Mouse (Mus musculus) urinary bladder, adult 2 months (tissue): ENCODE data around the gene Gm16181. TPM values are rescaled to one million over a fixed set of nuclear protein-coding genes. Genes with fewer than 3 reads are reported as not detected.
A peak's percentile ranks its signal among the peaks of the same experiment; 100 is the strongest.

Experiments
- DNase-seq: peaks from one replicate; pipeline ENCODE4 v3.0.0; 2022; ENCODE audit warnings: low spot score
- polyA plus RNA-seq: library from polyadenylated mRNA; depleted of rRNA; stranded (reverse); fragments of >200 nt; gene quantifications from 2 replicates; pipeline ENCODE4 v1.2.3, GENCODE M21; 2012

The Gm16181 gene
- polyA plus RNA-seq, 1 experiment = 0.18 TPM

GRCm38 (mm10) chr17:35195631-35196320 is 24.9 kb upstream of the Gm16181 start:
- DNase-seq = peak; percentile 72

- DNase-seq = no peak
These were observed 24.4 kb upstream of the Gm16181 start for GRCm38 (mm10) chr17:35196321-35196641.

- no peak for DNase-seq
These were observed 23.5 kb upstream of the Gm16181 start for GRCm38 (mm10) chr17:35197126-35197525.

GRCm38 (mm10) chr17:35198029-35198428 is 22.6 kb upstream of the Gm16181 start:
- DNase-seq = no peak

DNA sequence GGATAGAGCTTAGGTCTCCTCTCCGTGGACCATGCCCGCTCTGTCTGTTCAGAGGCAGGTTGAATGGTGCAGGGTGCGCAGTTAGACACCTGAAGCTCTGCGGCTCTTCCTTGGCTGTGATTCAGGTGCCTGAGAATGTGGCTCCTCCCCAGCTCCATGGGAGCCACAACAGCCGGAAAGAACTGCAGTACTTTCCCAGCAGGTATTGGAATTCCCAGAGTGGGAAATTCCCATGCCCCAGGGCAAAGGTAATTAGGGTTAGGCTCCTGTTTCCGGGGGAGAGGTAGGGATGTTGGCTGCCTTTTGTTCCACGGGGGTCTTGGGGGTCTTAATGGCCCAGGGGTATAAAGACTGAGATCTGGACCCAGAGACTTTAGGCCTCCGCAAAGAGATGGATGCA is 21.7 kb upstream of the Gm16181 start:
- DNase-seq = no peak

GRCm38 (mm10) chr17:35200398-35200797 is 20.2 kb upstream of the Gm16181 start:
- no peak for DNase-seq

DNA sequence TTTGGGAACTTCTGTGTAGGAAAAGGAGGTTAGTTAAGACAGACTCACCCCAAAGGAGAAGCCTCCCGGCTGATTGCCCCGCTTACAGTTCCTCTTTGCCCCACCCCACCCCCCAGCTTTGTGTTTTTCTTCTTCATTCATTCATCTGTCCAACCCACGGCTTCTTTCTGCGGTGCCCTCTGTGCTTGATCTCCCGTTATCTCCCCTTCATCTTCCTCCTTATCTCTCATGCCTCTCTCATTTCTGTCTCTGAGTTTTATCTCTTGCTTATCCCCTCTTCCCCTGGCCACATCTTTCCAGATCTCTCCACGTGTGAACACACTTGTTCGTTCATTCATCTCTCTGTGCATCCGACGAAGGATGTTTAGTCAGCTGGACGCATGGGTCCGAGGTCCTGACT is 19.5 kb upstream of the Gm16181 start:
- DNase-seq = no peak

DNA sequence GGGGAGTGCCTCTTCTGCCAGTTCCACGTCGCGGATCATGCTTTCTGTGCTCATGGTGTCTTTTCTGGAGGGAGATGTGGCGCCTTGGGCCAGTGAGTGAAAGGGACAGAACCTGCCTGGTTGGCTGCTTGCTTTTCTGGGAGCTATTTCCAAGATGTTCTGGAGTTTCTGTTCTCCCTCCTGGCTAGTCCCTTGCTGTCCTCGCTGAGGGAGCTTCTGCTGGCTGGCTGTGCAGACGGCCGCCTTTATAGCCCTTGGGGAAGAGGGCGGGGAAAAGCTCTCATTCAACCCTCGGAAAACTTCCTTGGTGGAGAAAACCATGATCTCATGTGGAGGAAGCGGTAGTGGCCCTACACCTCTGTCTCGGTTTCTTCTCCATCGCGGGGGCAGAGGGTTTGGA is 18.8 kb upstream of the Gm16181 start, which contains the start of gene Tnf:
Gene Tnf (minus strand): TSS at position 221 of the 400 bp plus-strand sequence.
- DNase-seq = no peak

DNA sequence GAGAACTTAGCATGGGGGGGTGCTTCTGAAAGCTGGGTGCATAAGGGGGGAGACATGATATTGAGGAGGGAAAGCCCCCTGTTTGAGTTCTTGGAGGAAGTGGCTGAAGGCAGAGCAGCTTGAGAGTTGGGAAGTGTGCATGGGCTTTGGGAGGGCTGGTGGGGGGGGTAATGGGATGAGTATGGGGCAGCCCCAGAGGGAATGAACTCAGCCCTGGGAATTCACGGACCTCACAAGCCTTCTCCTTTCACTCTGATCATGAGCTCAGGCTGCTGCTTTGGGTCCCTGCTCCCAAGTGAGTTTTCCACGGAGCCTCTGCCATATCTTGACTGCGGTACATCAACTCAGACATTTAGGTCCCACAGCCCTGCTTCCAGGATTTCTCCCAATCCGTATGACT is 18.2 kb upstream of the Gm16181 start:
- no peak for DNase-seq

DNA sequence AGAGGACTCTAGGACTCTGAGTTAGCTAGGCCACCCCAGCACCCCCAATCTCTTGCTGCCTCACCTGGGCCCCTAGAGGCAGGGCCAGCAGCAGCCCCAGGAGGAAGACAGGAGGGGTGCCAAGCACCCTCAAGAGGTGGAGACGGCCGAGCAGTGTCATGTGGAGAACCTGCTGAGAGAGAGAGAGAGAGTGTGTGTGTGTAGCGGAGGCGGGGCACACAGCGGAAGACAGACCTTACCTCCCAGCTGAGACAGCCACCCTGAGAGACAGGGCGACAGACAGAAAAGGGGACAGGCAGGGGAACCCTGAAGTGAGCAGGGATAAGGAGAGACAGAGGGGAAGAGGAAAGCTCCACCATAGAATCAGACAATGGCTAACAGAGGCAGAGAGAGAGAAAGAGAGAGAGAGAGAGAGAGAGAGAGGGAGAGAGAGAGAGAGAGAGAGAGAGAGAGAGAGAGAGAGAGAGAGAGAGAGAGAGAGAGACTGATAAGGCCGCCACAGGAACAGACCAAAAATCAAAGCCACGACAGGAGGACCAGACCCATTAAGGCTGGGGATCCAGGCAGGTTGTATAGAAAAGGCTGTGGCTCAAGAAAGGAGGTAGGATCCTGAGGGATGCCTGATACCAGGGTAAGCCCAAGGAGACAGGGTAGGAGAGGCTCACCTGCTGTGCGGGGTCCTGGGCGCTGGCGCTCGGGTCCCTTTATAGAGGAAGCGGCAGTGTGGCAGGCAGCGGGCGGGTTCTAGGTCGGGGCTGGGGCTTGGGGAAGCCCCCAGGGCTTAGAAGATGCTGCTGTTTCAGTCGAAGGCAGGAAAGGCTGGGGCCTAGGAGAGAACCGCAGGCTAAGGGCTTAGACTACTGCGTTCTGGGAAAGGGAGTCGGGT is 15.9 kb upstream of the Gm16181 start, which contains the start of gene Lta:
Gene Lta (minus strand): TSS at position 858 of the 886 bp plus-strand sequence.
- no peak for DNase-seq

GRCm38 (mm10) chr17:35205380-35205769 is 15.3 kb upstream of the Gm16181 start:
- no peak for DNase-seq

DNA sequence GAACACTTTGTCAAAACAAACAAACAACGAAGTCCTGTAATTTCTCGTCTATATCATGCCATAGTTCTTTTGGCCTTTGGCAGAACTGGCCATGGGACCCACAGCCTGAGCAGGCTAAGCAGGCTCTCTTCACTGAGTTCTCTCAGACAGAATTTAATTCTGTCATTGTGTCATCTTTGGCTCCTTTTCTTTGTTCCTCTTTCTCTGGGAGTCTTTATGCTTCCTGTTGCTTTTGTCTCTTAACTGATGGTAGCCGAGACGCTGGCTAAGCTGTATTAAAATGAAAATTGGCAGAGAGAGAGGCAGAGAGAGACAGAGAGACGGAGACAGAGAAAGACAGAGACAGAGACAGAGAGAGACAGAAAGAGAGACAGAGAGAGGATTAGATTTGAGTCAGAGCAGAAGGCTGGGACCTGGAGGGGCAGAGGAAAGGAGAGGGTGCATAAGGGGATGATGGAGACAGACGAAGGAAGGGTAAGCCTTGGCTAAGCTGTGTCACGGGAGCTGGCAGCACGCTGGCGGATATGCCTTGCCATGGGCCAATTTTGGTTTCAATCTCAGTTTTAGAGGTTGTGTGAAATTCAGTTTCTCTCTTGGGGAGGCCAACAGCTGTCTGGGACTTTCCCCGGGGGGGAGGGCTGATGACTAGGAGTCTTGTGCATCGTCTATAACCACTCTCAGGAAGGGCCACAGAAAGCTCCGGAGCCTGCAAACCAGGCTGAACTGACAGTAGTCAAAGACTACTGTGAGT is 10.7 kb upstream of the Gm16181 start:
- no peak for DNase-seq

DNA sequence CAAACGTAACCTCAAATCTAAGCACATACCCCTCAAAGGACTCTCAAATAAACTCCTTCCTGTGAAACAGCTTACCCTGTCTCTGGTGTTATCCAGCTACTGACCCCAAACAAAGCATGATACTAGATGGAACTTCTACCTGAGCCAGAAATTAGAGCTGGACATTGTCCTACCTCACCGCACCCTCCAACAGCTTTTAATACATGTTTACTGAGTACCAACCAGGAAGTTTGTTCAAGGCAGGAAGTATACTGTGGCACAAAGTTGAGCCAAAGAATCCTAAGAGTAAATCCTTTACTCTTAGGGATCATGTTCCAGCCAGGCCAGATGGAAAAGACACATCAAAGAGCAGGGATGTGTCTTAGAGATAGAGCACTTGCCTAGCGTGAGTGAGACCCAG is 10.0 kb upstream of the Gm16181 start:
- DNase-seq = no peak

DNA sequence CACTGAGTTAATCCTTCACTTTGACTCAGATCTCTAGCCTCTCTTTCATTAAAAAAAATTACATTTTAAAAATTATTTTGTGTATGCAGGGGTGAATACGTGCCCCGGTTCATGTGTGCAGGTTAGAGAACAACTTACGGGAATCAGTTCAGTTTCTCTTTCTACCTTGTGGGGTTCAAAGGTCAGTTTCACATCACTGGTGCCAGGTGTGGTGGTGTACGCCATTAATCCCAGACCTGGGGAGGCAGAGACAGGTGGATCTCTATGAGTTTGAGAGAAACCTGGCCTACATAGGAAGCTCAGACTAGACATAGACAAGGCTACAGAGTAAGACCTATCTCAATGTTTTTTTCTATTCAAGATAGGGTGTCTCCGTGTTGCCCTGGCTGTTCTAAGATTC is 7.6 kb upstream of the Gm16181 start:
- DNase-seq = no peak

GRCm38 (mm10) chr17:35218516-35219193 is 2.0 kb upstream of the Gm16181 start:
- DNase-seq = no peak

DNA sequence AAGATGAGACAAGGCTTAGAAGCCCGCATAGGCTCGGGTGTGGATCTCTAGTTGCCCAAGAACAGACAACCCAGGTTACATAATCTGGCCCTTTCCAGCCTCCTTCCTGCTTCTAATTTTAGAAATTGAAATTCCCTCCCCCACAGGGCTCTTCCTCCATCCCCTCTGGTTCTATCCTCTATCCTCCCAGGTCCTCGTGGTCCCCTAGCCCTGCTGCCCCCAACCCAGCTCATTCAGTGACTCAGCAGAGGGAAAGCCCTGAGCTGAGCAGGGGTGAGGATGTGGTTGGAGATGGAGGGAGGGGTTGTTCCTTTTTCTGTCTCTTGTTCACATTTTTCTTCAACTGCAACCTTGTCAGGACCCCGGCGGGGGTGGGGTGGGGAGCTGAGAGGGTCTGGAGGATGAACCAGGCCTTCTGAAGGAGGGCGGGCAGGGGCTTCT is 1.0 kb upstream of the Gm16181 start:
- no peak for DNase-seq

DNA sequence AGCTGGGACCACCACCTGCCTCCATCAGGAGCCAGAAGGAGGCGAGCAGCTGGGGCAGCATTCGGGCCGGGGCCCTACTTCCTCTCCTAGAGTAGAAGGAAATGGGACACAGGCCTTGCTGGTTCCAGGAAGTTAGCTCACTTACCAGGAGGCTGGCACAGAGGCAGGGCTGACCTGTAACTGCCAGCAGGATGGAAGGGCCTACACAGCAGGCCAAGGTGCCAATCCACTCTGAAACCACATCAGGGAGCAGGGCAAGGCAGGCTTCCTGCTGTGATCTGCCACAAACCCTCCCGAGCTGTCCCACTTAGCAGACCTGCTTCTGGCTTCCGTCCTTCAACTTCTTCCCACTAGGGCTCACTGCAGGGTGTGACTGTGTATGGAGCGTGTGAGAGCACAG is 1.7 kb downstream of the Gm16181 start:
- no peak for DNase-seq

- DNase-seq = no peak
These were observed 4.0 kb downstream of the Gm16181 start for GRCm38 (mm10) chr17:35224641-35225040.

GRCm38 (mm10) chr17:35225456-35225855 is 4.8 kb downstream of the Gm16181 start:
- no peak for DNase-seq

DNA sequence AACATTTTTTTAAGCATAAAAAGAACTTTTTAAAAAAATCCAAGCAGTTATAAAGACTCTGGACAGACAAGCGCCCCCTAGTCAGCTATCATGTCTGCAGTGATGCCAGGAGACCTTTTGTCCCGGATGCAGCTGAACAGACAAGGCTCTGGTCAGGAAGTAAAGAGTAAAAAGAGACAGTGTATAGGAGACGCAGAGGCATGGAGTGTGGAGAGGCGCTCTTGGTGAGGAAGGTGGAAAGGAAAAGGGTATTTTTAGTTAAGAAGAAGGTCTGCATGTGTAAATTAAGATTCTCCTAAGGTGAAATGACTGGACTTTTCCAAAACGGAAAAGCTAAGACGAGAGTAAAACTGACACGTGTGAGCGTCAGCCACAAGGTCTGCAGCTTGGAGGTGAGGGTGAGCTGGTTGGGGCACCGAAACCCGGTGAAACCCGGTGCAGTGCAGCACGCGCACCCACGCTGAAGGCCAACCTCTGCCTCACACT is 6.0 kb downstream of the Gm16181 start:
- DNase-seq = no peak

GRCm38 (mm10) chr17:35231022-35231421 is 10.4 kb downstream of the Gm16181 start:
- no peak for DNase-seq

GRCm38 (mm10) chr17:35232043-35232442 is 11.4 kb downstream of the Gm16181 start:
- peak; percentile 69 for DNase-seq
